Mouse (Mus musculus) limb, embryonic 14.5 days (tissue): ENCODE data around the gene Ang4. TPM values are rescaled to one million over a fixed set of nuclear protein-coding genes. Genes with fewer than 3 reads are reported as not detected.

ENCODE experiments used
- ATAC-seq: fragments of 200-750 bp; cut with Nextera tagmentation; 2 replicates; pipeline ENCODE4 v1.8.0; 2017; ENCODE audit warnings: low read depth, moderate number of reproducible peaks, moderate TSS enrichment; ENCODE audit not compliant: low FRiP score
- DNase-seq: peaks from one replicate; pipeline ENCODE4 v3.0.0-alpha.2; 2015; ENCODE audit warnings: low spot score
- H3K27ac ChIP-seq: fragments of 300-500 bp; sonication (generic); replicated peaks from 2 replicates; pipeline ENCODE4 v1.5.1; 2014; ENCODE audit warnings: low read depth, mild to moderate bottlenecking, low read length, moderate library complexity, mixed read lengths
- H3K27me3 ChIP-seq: fragments of 300-500 bp; sonication (generic); 2 replicates; pipeline ENCODE4 v1.6.1; 2014; ENCODE audit warnings: low read length, mixed read lengths; ENCODE audit not compliant: control insufficient read depth, insufficient read depth
- H3K36me3 ChIP-seq: fragments of 300-500 bp; sonication (generic); 2 replicates; pipeline ENCODE4 v1.6.1; 2014; ENCODE audit warnings: mild to moderate bottlenecking, low read length, moderate library complexity, mixed read lengths; ENCODE audit not compliant: control insufficient read depth, insufficient read depth
- H3K4me1 ChIP-seq: fragments of 300-500 bp; sonication (generic); 2 replicates; pipeline ENCODE4 v1.6.1; 2014; ENCODE audit warnings: antibody characterized with exemption, low read length, mixed read lengths; ENCODE audit not compliant: control insufficient read depth, insufficient read depth
- H3K4me2 ChIP-seq: fragments of 300-500 bp; sonication (generic); replicated peaks from 2 replicates; pipeline ENCODE4 v1.6.1; 2014; ENCODE audit warnings: low read depth, mild to moderate bottlenecking, low read length, moderate library complexity; ENCODE audit not compliant: severe bottlenecking
- H3K4me3 ChIP-seq: fragments of 300-500 bp; sonication (generic); replicated peaks from 2 replicates; pipeline ENCODE4 v1.5.1; 2014; ENCODE audit warnings: low read length
- H3K9ac ChIP-seq: fragments of 300-500 bp; sonication (generic); 2 replicates; pipeline ENCODE4 v1.6.1; 2014; ENCODE audit warnings: mild to moderate bottlenecking, low read depth, low read length, moderate library complexity; ENCODE audit not compliant: severe bottlenecking
- H3K9me3 ChIP-seq: fragments of 300-500 bp; sonication (generic); 2 replicates; pipeline ENCODE4 v1.6.1; 2016; ENCODE audit warnings: low read length; ENCODE audit not compliant: control insufficient read depth
- POLR2A ChIP-seq: fragments of 200-500 bp; IDR thresholded peaks from 2 replicates; pipeline ENCODE4 v1.8.0; 2012; ENCODE audit warnings: inconsistent platforms, mild to moderate bottlenecking, moderate library complexity, borderline replicate concordance; ENCODE audit not compliant: insufficient read depth, insufficient read length; ENCODE audit errors: extremely low read depth
- WGBS: fragments of 180-500 bp; shearing (Covaris S2); extraction: QIAGEN DNeasy Blood & Tissue Kit; methylation state at CpG from one replicate; pipeline ENCODE4 v1.1.7; 2014; 5-methylcytosine and 5-hydroxymethylcytosine counted together
- polyA plus RNA-seq, 2 experiments: library from polyadenylated mRNA; depleted of rRNA in 1 of 2; stranded (reverse) in 1 of 2; unstranded in 1 of 2; fragments of >200 nt; fragmentation: Nextera tagmentation in 1 of 2; extraction: Ambion mirVana in 1 of 2; gene quantifications; 2 replicates each; pipeline versions ENCODE4 v1.2.1 to v1.2.3; 2012 to 2014

The Ang4 gene
- polyA plus RNA-seq, 2 experiments: not detected

- peaks cover 41% of the 10 kb centered on the region for H3K27me3 ChIP-seq
These were observed 34.0 kb downstream of the Ang4 start for GRCm38 (mm10) chr14:51739150-51739993.

GRCm38 (mm10) chr14:51738411-51739149 lies 34.8 kb downstream of the Ang4 start:
- no peaks in the 10 kb centered on the region for H3K9me3 ChIP-seq
- no peaks in the 10 kb centered on the region for H3K36me3 ChIP-seq
- 5% methylated on average over 29 of the region's 29 CpGs for WGBS
- H3K9ac ChIP-seq: no peak overlapping the region
- ATAC-seq: no peak
- peak overlapping the region; percentile 34 for H3K4me2 ChIP-seq
- H3K4me1 ChIP-seq: no peaks in the 10 kb centered on the region
- H3K27ac ChIP-seq: no peak overlapping the region
- H3K27me3 ChIP-seq: peaks cover 41% of the 10 kb centered on the region
- TF ChIP-seq POLR2A: no peak
- peak overlapping the region; percentile 7; the same call in 1 of the 2 replicates for H3K4me3 ChIP-seq
- DNase-seq: no peak

More at GRCm38 (mm10) chr14:51739150-51739993, 34.0 kb downstream of the Ang4 start:
- WGBS: 3% methylated on average over 24 of the region's 24 CpGs
- Histone ChIP-seq H3K4me2 (peak overlapping the region; percentile 79), H3K9ac (no peak overlapping the region), H3K4me1 (no peaks in the 10 kb centered on the region), H3K27ac (no peak overlapping the region), H3K4me3 (peak overlapping the region; percentile 42), H3K9me3 (no peaks in the 10 kb centered on the region), H3K36me3 (no peaks in the 10 kb centered on the region)
- TF ChIP-seq POLR2A: no peak
- DNase-seq (no peak), ATAC-seq (no peak)

DNA sequence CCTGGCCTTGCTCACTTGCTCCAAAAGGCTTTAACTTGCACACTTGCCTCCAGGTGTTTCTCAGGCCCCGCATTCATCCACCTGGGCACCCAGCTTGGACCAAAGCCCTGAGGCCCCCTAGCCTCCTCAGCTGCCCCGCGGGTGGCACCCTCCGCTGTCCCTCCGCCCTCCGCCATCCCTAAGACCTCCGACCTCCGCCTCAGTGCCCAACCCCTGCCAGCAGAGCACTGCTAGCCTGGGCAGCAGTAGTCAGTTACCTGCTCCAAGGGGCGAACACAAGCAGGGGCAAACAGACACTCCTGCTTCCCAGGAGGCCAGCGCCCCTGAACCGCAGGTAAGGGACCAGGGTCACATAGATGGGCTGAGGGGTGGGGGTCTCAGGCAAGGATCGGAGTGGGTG lies 35.4 kb downstream of the Ang4 start:
- WGBS: 15% methylated on average over 12 of the region's 12 CpGs
- peaks cover 41% of the 10 kb centered on the region for H3K27me3 ChIP-seq
- no peak for ATAC-seq
- H3K9me3 ChIP-seq: no peaks in the 10 kb centered on the region
- no peaks in the 10 kb centered on the region for H3K36me3 ChIP-seq
- DNase-seq: no peak
- H3K4me3 ChIP-seq: no peak overlapping the region
- H3K4me1 ChIP-seq: no peaks in the 10 kb centered on the region
- H3K9ac ChIP-seq: no peak overlapping the region
- no peak for TF ChIP-seq POLR2A
- H3K4me2 ChIP-seq: no peak overlapping the region
- no peak overlapping the region for H3K27ac ChIP-seq

DNA sequence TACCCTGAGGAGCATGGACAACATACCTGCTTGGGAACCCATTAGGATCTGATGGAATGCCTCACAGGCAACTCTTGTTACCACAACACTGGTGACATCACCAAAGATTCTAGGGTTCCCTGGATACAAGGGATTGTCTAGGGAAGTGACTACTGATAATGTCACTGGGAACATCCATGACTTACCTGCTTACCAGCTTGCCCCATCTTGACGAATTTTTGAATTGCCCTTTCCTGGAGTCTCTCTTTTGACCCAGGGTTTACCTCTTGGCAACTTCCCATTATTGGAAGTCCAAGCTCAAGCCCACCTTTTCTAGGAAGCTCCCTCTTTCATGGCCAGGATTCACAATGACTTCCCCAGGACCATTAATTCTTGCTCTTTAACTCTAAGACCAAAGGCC lies 56.3 kb downstream of the Ang4 start, which contains the start of gene Gm5800:
TSS of gene Gm5800 (minus strand) at position 101 of the 400 bp plus-strand sequence.
- H3K27ac ChIP-seq: no peak within 1 kb of the TSS
- no peak within 1 kb of the TSS for H3K4me3 ChIP-seq
- ATAC-seq (no peak), DNase-seq (no peak)
- H3K9me3 ChIP-seq: no peaks in the 10 kb centered on the region
- TF ChIP-seq POLR2A: no peak
- no peaks in the 10 kb centered on the region for H3K36me3 ChIP-seq
- no peaks in the 10 kb centered on the region for H3K4me1 ChIP-seq
- H3K4me2 ChIP-seq: no peak within 1 kb of the TSS
- no peaks in the 10 kb centered on the region for H3K27me3 ChIP-seq
- 36% methylated on average over 1 of the region's 1 CpGs for WGBS
- H3K9ac ChIP-seq: no peak within 1 kb of the TSS

Other genes with a start within 250 kb of the Ang4 start
- not detected in 2 replicates for gene Gm5622, start 220.8 kb downstream of the Ang4 start, polyA plus RNA-seq (2012; rRNA removed)
- not detected in 2 replicates for gene Gm5622, start 220.8 kb downstream of the Ang4 start, polyA plus RNA-seq (2014; fragmentation: Nextera tagmentation; extraction: Ambion mirVana)
- not detected in 2 replicates for gene Gm17175, start 199.5 kb downstream of the Ang4 start, polyA plus RNA-seq (2012; rRNA removed)
- gene Gm17175, start 199.5 kb downstream of the Ang4 start, polyA plus RNA-seq (2014; fragmentation: Nextera tagmentation; extraction: Ambion mirVana): not detected in 2 replicates
- gene Gm17174, start 181.5 kb downstream of the Ang4 start, polyA plus RNA-seq (2012; rRNA removed): not detected in 2 replicates
- not detected in 2 replicates for gene Gm17174, start 181.5 kb downstream of the Ang4 start, polyA plus RNA-seq (2014; fragmentation: Nextera tagmentation; extraction: Ambion mirVana)
- not detected in 2 replicates for gene Gm17078, start 162.3 kb downstream of the Ang4 start, polyA plus RNA-seq (2012; rRNA removed)
- not detected in 2 replicates for gene Gm17078, start 162.3 kb downstream of the Ang4 start, polyA plus RNA-seq (2014; fragmentation: Nextera tagmentation; extraction: Ambion mirVana)
- gene Gm4181, start 137.9 kb downstream of the Ang4 start, polyA plus RNA-seq (2012; rRNA removed): not detected in 2 replicates
- gene Gm4181, start 137.9 kb downstream of the Ang4 start, polyA plus RNA-seq (2014; fragmentation: Nextera tagmentation; extraction: Ambion mirVana): not detected in 2 replicates
- not detected in 2 replicates for gene Gm17079, start 78.1 kb downstream of the Ang4 start, polyA plus RNA-seq (2012; rRNA removed)
- gene Gm17079, start 78.1 kb downstream of the Ang4 start, polyA plus RNA-seq (2014; fragmentation: Nextera tagmentation; extraction: Ambion mirVana): not detected in 2 replicates
- gene Gm5800, start 56.4 kb downstream of the Ang4 start, polyA plus RNA-seq (2012; rRNA removed): not detected in 2 replicates
- gene Gm5800, start 56.4 kb downstream of the Ang4 start, polyA plus RNA-seq (2014; fragmentation: Nextera tagmentation; extraction: Ambion mirVana): not detected in 2 replicates
- not detected in 2 replicates for gene AY358078, start 26.5 kb upstream of the Ang4 start, polyA plus RNA-seq (2012; rRNA removed)
- gene AY358078, start 26.5 kb upstream of the Ang4 start, polyA plus RNA-seq (2014; fragmentation: Nextera tagmentation; extraction: Ambion mirVana): not detected in 2 replicates
- 0.31 and 1.2 TPM in 2 replicates for gene Ear6, start 80.1 kb upstream of the Ang4 start, polyA plus RNA-seq (2012; rRNA removed)
- not detected in 2 replicates for gene Ear6, start 80.1 kb upstream of the Ang4 start, polyA plus RNA-seq (2014; fragmentation: Nextera tagmentation; extraction: Ambion mirVana)
- 45.9 and 47.9 TPM in 2 replicates for gene Mettl17, start 111.3 kb upstream of the Ang4 start, polyA plus RNA-seq (2012; rRNA removed)
- gene Mettl17, start 111.3 kb upstream of the Ang4 start, polyA plus RNA-seq (2014; fragmentation: Nextera tagmentation; extraction: Ambion mirVana): 42.7 and 46.5 TPM in 2 replicates
- gene Slc39a2, start 119.3 kb upstream of the Ang4 start, polyA plus RNA-seq (2012; rRNA removed): 3.6 TPM in 2 replicates
- 1.5 TPM in 2 replicates for gene Slc39a2, start 119.3 kb upstream of the Ang4 start, polyA plus RNA-seq (2014; fragmentation: Nextera tagmentation; extraction: Ambion mirVana)
- 73.9 and 83.1 TPM in 2 replicates for gene Ndrg2, start 140.6 kb upstream of the Ang4 start, polyA plus RNA-seq (2012; rRNA removed)
- gene Ndrg2, start 140.6 kb upstream of the Ang4 start, polyA plus RNA-seq (2014; fragmentation: Nextera tagmentation; extraction: Ambion mirVana): 52.0 and 54.5 TPM in 2 replicates
- gene Tppp2, start 144.8 kb upstream of the Ang4 start, polyA plus RNA-seq (2012; rRNA removed): not detected in 2 replicates
- gene Tppp2, start 144.8 kb upstream of the Ang4 start, polyA plus RNA-seq (2014; fragmentation: Nextera tagmentation; extraction: Ambion mirVana): not detected in 2 replicates
- not detected in 2 replicates for gene Rnase13, start 149.2 kb upstream of the Ang4 start, polyA plus RNA-seq (2012; rRNA removed)
- gene Rnase13, start 149.2 kb upstream of the Ang4 start, polyA plus RNA-seq (2014; fragmentation: Nextera tagmentation; extraction: Ambion mirVana): not detected in 2 replicates
- 220 and 277 TPM in 2 replicates for gene Arhgef40, start 211.1 kb upstream of the Ang4 start, polyA plus RNA-seq (2012; rRNA removed)
- 143 and 160 TPM in 2 replicates for gene Arhgef40, start 211.1 kb upstream of the Ang4 start, polyA plus RNA-seq (2014; fragmentation: Nextera tagmentation; extraction: Ambion mirVana)
- 0.99 and 1.3 TPM in 2 replicates for gene Tmem253, start 242.1 kb upstream of the Ang4 start, polyA plus RNA-seq (2012; rRNA removed)
- gene Tmem253, start 242.1 kb upstream of the Ang4 start, polyA plus RNA-seq (2014; fragmentation: Nextera tagmentation; extraction: Ambion mirVana): 0.28 and 0.81 TPM in 2 replicates
- gene Zfp219, start 247.1 kb upstream of the Ang4 start, polyA plus RNA-seq (2012; rRNA removed): 89.4 and 126 TPM in 2 replicates
- gene Zfp219, start 247.1 kb upstream of the Ang4 start, polyA plus RNA-seq (2014; fragmentation: Nextera tagmentation; extraction: Ambion mirVana): 30.3 and 37.5 TPM in 2 replicates